Mouse (Mus musculus) embryonic facial prominence, embryonic 12.5 days (tissue): ENCODE measurements around the gene Dnaaf1. TPM values are rescaled to one million over a fixed set of nuclear protein-coding genes. Genes with fewer than 3 reads are reported as not detected.

Source experiments
- ATAC-seq: fragments of 200-750 bp; cut with Nextera tagmentation; 2 replicates; pipeline ENCODE4 v1.8.0; 2017; ENCODE audit not compliant: insufficient number of reproducible peaks, insufficient read depth, low FRiP score, low TSS enrichment
- H3K27ac ChIP-seq: fragments of 300-500 bp; sonication (generic); 2 replicates; pipeline ENCODE4 v1.5.1; 2016; ENCODE audit warnings: mild to moderate bottlenecking
- H3K27me3 ChIP-seq: fragments of 300-500 bp; sonication (generic); 2 replicates; pipeline ENCODE4 v1.6.1; 2016; ENCODE audit warnings: mild to moderate bottlenecking, moderate library complexity
- H3K36me3 ChIP-seq: fragments of 300-500 bp; sonication (generic); 2 replicates; pipeline ENCODE4 v1.6.1; 2016; ENCODE audit warnings: mild to moderate bottlenecking
- H3K4me1 ChIP-seq: fragments of 300-500 bp; sonication (generic); 2 replicates; pipeline ENCODE4 v1.6.1; 2016
- H3K4me2 ChIP-seq: fragments of 300-500 bp; sonication (generic); replicated peaks from 2 replicates; pipeline ENCODE4 v1.6.1; 2016; ENCODE audit warnings: mild to moderate bottlenecking, moderate library complexity
- H3K4me3 ChIP-seq: fragments of 300-500 bp; sonication (generic); 2 replicates; pipeline ENCODE4 v1.5.1; 2016; ENCODE audit warnings: mild to moderate bottlenecking
- H3K9ac ChIP-seq: fragments of 300-500 bp; sonication (generic); 2 replicates; pipeline ENCODE4 v1.6.1; 2016; ENCODE audit warnings: mild to moderate bottlenecking, moderate library complexity
- H3K9me3 ChIP-seq: fragments of 300-500 bp; sonication (generic); 2 replicates; pipeline ENCODE4 v1.6.1; 2016; ENCODE audit warnings: mild to moderate bottlenecking, moderate library complexity
- WGBS: fragments of 180-500 bp; shearing (Covaris S2); methylation state at CpG from one replicate; pipeline ENCODE4 v1.1.7; 2016; 5-methylcytosine and 5-hydroxymethylcytosine counted together
- polyA plus RNA-seq: library from polyadenylated mRNA; unstranded; fragments of >200 nt; fragmentation: Nextera tagmentation; extraction: Ambion mirVana; gene quantifications from 2 replicates; pipeline ENCODE4 v1.2.1, GENCODE M21; 2016

The Dnaaf1 gene
- polyA plus RNA-seq, 1 experiment from 2014 or later, result 0.09 TPM

- no peak overlapping the region for H3K4me3 ChIP-seq
- peaks cover 21% of the 10 kb centered on the region for H3K4me1 ChIP-seq
- no peaks in the 10 kb centered on the region for H3K9me3 ChIP-seq
- H3K27me3 ChIP-seq, result no peaks in the 10 kb centered on the region
- WGBS, result 86% methylated on average over 6 of the region's 6 CpGs
- H3K36me3 ChIP-seq, result no peaks in the 10 kb centered on the region
- H3K4me2 ChIP-seq, result no peak overlapping the region
- no peak overlapping the region for H3K9ac ChIP-seq
- H3K27ac ChIP-seq, result no peak overlapping the region
- no peak for ATAC-seq
These were observed 19.2 kb upstream of the Dnaaf1 start for GRCm38 (mm10) chr8:119555861-119556260.

GRCm38 (mm10) chr8:119557132-119557531, 17.9 kb upstream of the Dnaaf1 start:
- H3K9me3 ChIP-seq, result no peaks in the 10 kb centered on the region
- WGBS, result 87% methylated on average over 9 of the region's 9 CpGs
- no peaks in the 10 kb centered on the region for H3K27me3 ChIP-seq
- 0 out of 2 replicates have a peak, but pooled peaks cover 2% of the 10 kb centered on the region for H3K36me3 ChIP-seq
- no peak overlapping the region for H3K27ac ChIP-seq
- H3K4me3 ChIP-seq, result peak overlapping the region; percentile 71
- peaks cover 21% of the 10 kb centered on the region for H3K4me1 ChIP-seq
- ATAC-seq, result no peak
- H3K4me2 ChIP-seq, result peak overlapping the region; percentile 88
- peak overlapping the region; percentile 74 for H3K9ac ChIP-seq

- WGBS, result 2% methylated on average over 53 of the region's 55 CpGs
- ATAC-seq, result peak; percentile 91
- H3K9ac ChIP-seq, result peak overlapping the region; percentile 74
- peak overlapping the region; percentile 88 for H3K4me2 ChIP-seq
- no peaks in the 10 kb centered on the region for H3K9me3 ChIP-seq
- H3K27me3 ChIP-seq, result no peaks in the 10 kb centered on the region
- H3K36me3 ChIP-seq, result peaks cover 4% of the 10 kb centered on the region
- peak overlapping the region; percentile 71 for H3K4me3 ChIP-seq
- H3K27ac ChIP-seq, result peak overlapping the region; percentile 88
- peaks cover 16% of the 10 kb centered on the region for H3K4me1 ChIP-seq
These were observed 17.0 kb upstream of the Dnaaf1 start for GRCm38 (mm10) chr8:119557821-119558602.

- H3K36me3 ChIP-seq, result peaks cover 10% of the 10 kb centered on the region
- no peaks in the 10 kb centered on the region for H3K9me3 ChIP-seq
- peaks cover 14% of the 10 kb centered on the region for H3K4me1 ChIP-seq
- WGBS, result 7% methylated on average over 61 of the region's 63 CpGs
- H3K4me2 ChIP-seq, result peak within 1 kb of the TSS; percentile 88
- peak within 1 kb of the TSS; percentile 71 for H3K4me3 ChIP-seq
- ATAC-seq, result peak; percentile 93
- H3K9ac ChIP-seq, result peak within 1 kb of the TSS; percentile 74
- peak within 1 kb of the TSS; percentile 88 for H3K27ac ChIP-seq
- no peaks in the 10 kb centered on the region for H3K27me3 ChIP-seq
These were observed 16.2 kb upstream of the Dnaaf1 start, which contains the start of gene Mbtps1 for GRCm38 (mm10) chr8:119558603-119559401. Gene Mbtps1 (minus strand): TSS chr8:119558735.

- Histone ChIP-seq H3K9ac (peak overlapping the region; percentile 53; the same call in 1 of the 2 replicates), H3K4me1 (peaks cover 14% of the 10 kb centered on the region), H3K36me3 (peaks cover 16% of the 10 kb centered on the region), H3K4me3 (peak overlapping the region; percentile 29), H3K4me2 (peak overlapping the region; percentile 88), H3K9me3 (no peaks in the 10 kb centered on the region), H3K27me3 (no peaks in the 10 kb centered on the region), H3K27ac (peak overlapping the region; percentile 65; the same call in 1 of the 2 replicates)
- no peak for ATAC-seq
- 92% methylated on average over 6 of the region's 6 CpGs for WGBS
These were observed 15.7 kb upstream of the Dnaaf1 start for GRCm38 (mm10) chr8:119559402-119559720.

- Histone ChIP-seq H3K9me3 (no peaks in the 10 kb centered on the region), H3K27me3 (no peaks in the 10 kb centered on the region), H3K9ac (no peak overlapping the region), H3K36me3 (peaks cover 38% of the 10 kb centered on the region), H3K4me3 (no peak overlapping the region), H3K4me1 (no peaks in the 10 kb centered on the region), H3K27ac (no peak overlapping the region), H3K4me2 (no peak overlapping the region)
- ATAC-seq, result no peak
- WGBS, result 93% methylated on average over 14 of the region's 14 CpGs
These were observed 11.2 kb upstream of the Dnaaf1 start for GRCm38 (mm10) chr8:119563849-119564251.

- no peak for ATAC-seq
- peaks cover 38% of the 10 kb centered on the region for H3K36me3 ChIP-seq
- no peak overlapping the region for H3K4me3 ChIP-seq
- no peaks in the 10 kb centered on the region for H3K27me3 ChIP-seq
- H3K27ac ChIP-seq, result no peak overlapping the region
- no peak overlapping the region for H3K9ac ChIP-seq
- H3K9me3 ChIP-seq, result no peaks in the 10 kb centered on the region
- 78% methylated on average over 11 of the region's 11 CpGs for WGBS
- H3K4me1 ChIP-seq, result no peaks in the 10 kb centered on the region
- no peak overlapping the region for H3K4me2 ChIP-seq
These were observed 8.7 kb upstream of the Dnaaf1 start for GRCm38 (mm10) chr8:119566367-119566766.

- ATAC-seq, result no peak
- 86% methylated on average over 9 of the region's 9 CpGs for WGBS
- peaks cover 3% of the 10 kb centered on the region; the same call in 1 of the 2 replicates for H3K4me1 ChIP-seq
- no peaks in the 10 kb centered on the region for H3K9me3 ChIP-seq
- H3K4me3 ChIP-seq, result no peak overlapping the region
- H3K27ac ChIP-seq, result no peak overlapping the region
- no peak overlapping the region for H3K9ac ChIP-seq
- no peak overlapping the region for H3K4me2 ChIP-seq
- H3K27me3 ChIP-seq, result no peaks in the 10 kb centered on the region
- peaks cover 32% of the 10 kb centered on the region for H3K36me3 ChIP-seq
These were observed 6.8 kb upstream of the Dnaaf1 start for GRCm38 (mm10) chr8:119568251-119568650.

- Histone ChIP-seq H3K4me1 (peaks cover 10% of the 10 kb centered on the region), H3K4me3 (no peak overlapping the region), H3K27me3 (0 out of 2 replicates have a peak, but pooled peaks cover under 1% of the 10 kb centered on the region), H3K9ac (no peak overlapping the region), H3K4me2 (no peak overlapping the region), H3K27ac (no peak overlapping the region), H3K9me3 (no peaks in the 10 kb centered on the region), H3K36me3 (peaks cover 27% of the 10 kb centered on the region)
- no peak for ATAC-seq
- WGBS, result 63% methylated on average over 7 of the region's 7 CpGs
These were observed 6.1 kb upstream of the Dnaaf1 start for GRCm38 (mm10) chr8:119568951-119569350.

- Histone ChIP-seq H3K27me3 (0 out of 2 replicates have a peak, but pooled peaks cover 9% of the 10 kb centered on the region), H3K36me3 (peaks cover 19% of the 10 kb centered on the region), H3K4me1 (peaks cover 14% of the 10 kb centered on the region), H3K9me3 (no peaks in the 10 kb centered on the region), H3K4me2 (no peak overlapping the region), H3K27ac (no peak overlapping the region), H3K4me3 (no peak overlapping the region), H3K9ac (no peak overlapping the region)
- 31% methylated on average over 4 of the region's 4 CpGs for WGBS
- ATAC-seq, result no peak
These were observed 5.2 kb upstream of the Dnaaf1 start for GRCm38 (mm10) chr8:119569881-119570280.

GRCm38 (mm10) chr8:119571135-119571534, 3.9 kb upstream of the Dnaaf1 start:
- Histone ChIP-seq H3K4me2 (no peak overlapping the region), H3K27ac (no peak overlapping the region), H3K4me1 (peaks cover 17% of the 10 kb centered on the region), H3K36me3 (peaks cover 6% of the 10 kb centered on the region), H3K9me3 (no peaks in the 10 kb centered on the region), H3K9ac (no peak overlapping the region), H3K4me3 (no peak overlapping the region), H3K27me3 (peaks cover 15% of the 10 kb centered on the region; the same call in 1 of the 2 replicates)
- ATAC-seq, result no peak
- WGBS, result 87% methylated on average over 6 of the region's 6 CpGs
